Mouse (Mus musculus): Measurements from ENCODE around the gene Arid1a. TPM values are rescaled to one million over a fixed set of nuclear protein-coding genes. Genes with fewer than 3 reads are reported as not detected.

Gene Arid1a
- total RNA-seq, 2 experiments from 2014 or later: 37.7 to 42.1 TPM

- intact Hi-C loops (cut with DNase I): no loop called here
- DNase-seq: no peak
Measured at GRCm38 (mm10) chr4:133750184-133750775, 6.3 kb downstream of the Arid1a start.

DNA sequence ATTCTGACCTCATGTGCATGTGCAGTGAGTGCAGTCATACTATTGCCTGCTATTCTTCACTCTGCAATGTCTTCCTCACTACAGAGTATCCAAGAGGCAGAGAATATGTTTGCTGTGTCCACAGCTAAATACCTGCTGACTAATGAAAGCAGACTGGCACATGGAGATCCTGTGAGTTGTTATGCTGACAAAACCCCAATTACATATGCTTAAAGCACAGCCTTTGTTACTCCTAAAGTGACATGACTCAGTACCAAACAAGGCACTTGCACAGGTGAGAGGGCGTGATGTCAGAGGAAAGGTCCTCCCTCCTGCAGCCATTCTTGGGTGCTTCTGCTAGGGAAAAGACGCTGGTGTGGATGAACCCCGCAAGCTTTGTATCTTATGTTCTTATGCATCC lies 21.3 kb downstream of the Arid1a start:
- no peak for DNase-seq
- intact Hi-C loops (cut with DNase I): no loop called here

DNA sequence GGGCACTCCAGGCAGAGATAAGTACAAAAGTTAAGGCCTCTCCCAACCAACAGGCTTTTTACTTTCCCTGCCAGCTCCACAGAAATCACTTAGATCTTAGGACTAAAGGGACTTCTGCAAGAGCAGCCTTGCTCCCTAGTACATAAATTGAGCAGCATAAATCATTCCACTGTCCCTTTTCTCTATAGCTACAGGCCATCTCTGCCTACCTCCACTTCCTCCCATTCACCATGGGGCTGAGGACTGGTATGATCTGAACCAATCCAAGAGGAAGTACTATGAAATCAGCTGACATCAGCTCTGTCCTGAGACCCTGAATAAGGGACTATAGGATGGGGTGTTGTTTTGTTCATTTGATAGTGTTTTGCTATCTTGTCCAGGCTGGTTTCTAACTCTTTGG lies 26.4 kb downstream of the Arid1a start:
- intact Hi-C loops (cut with DNase I): loop anchor here (1.0 kb wide), 1 partner anchor 21 kb away; no protein-coding TSS in a partner anchor
- no peak for DNase-seq

- peak; percentile 78 to 85 for DNase-seq
- intact Hi-C loops (cut with DNase I): loop anchor here (1.0 to 5.0 kb wide), 4 partner anchors 22 to 84 kb away; no protein-coding TSS in a partner anchor
Measured at GRCm38 (mm10) chr4:133729541-133730093, 27.0 kb downstream of the Arid1a start.

- peak in 1 of 2 experiments; percentile 39 for DNase-seq
- intact Hi-C loops (cut with DNase I): loop anchor here (1.0 to 5.0 kb wide), 3 partner anchors 37 to 84 kb away; no protein-coding TSS in a partner anchor
Measured at GRCm38 (mm10) chr4:133729007-133729406, 27.6 kb downstream of the Arid1a start.

DNA sequence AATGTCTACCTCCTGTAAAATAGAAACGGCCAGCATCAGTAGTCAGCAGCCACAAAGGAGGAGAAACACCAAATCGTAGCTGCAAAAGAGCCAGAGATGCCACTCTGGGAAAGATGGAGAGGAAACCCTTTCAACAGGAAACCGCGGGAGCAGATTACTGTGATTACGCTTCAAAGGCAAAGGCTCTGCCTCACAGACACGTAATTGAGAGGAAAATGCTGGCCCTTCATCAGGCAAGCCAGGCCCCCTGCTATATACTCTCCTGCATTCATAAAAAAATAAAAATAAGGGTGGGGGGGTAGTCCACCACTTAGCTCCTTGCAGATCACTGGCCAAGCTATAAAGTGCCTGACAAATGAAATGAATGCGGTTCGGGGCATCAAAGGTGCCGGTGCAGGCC lies 28.3 kb downstream of the Arid1a start:
- intact Hi-C loops (cut with DNase I): loop anchor here (1.0 to 5.0 kb wide), 2 partner anchors 21 to 36 kb away; no protein-coding TSS in a partner anchor
- DNase-seq: no peak

DNA sequence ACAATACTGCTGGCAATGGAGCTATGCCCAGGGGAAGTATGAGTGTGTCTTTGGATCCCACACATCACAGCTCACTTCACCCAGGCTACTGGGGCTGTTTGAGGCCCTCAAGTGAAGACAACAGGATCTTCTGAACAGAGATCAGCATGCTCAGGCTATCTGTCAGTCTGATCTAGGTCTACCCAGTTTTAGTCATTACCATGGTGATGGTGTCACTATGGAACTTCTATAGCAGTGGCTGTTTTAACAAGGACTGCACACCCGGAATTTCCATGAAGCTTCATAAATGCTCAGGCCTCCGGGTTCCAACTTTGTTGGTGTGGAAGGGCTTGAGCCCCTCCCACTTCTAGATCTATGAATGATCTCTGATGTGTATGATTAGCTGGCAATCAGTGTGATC lies 30.9 kb downstream of the Arid1a start:
- intact Hi-C loops (cut with DNase I): loop anchor here (5.0 kb wide), 1 partner anchor 33 kb away; no protein-coding TSS in a partner anchor
- DNase-seq: no peak

GRCm38 (mm10) chr4:133719791-133720190 lies 36.8 kb downstream of the Arid1a start:
- no peak for DNase-seq
- intact Hi-C loops (cut with DNase I): no loop called here

DNA sequence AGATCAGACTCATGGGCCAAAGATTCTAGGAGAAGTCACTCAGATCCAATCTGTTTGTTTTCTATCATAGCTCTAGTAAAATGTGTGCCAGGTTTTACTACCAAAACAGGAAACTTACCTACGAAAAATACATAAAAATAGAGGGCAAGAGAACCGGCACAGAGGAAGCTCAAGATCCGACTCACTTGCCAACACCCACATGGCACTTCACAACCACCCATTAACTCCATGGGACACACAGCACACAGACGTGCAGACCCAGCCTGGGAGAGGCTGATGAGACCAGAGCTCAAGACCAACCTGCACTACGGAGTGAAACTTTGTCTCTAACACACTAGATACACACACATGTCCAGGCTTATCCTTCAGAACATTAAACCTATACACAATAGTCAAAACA lies 43.8 kb downstream of the Arid1a start:
- intact Hi-C loops (cut with DNase I): no loop called here
- DNase-seq: no peak

GRCm38 (mm10) chr4:133711307-133712076 lies 45.1 kb downstream of the Arid1a start:
- DNase-seq: no peak
- intact Hi-C loops (cut with DNase I): no loop called here

GRCm38 (mm10) chr4:133709395-133709794 lies 47.2 kb downstream of the Arid1a start:
- no peak for DNase-seq
- intact Hi-C loops (cut with DNase I): loop anchor here (2.0 kb wide), 1 partner anchor 13 kb away; no protein-coding TSS in a partner anchor

DNA sequence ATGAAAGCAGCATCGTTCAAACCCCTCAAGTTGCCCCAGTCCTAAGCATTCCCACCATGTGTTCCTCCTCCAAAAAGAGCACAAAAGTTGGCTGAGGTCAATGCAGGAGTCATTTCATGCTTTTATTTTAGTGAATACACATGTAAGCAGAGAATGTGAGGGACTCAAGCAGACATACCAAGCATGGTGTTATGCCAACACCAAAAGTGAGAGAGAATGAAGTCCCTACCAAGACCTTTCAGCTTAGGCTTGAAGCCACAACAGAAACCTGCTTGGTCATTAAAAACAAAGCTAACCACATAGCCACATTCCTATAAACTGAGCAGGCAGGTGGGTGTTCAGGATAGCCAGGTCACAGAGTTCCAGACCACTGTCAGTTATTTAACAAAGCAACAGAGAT lies 49.1 kb downstream of the Arid1a start:
- intact Hi-C loops (cut with DNase I): loop anchor here (1.0 to 2.0 kb wide), 3 partner anchors 21 to 45 kb away; no protein-coding TSS in a partner anchor
- DNase-seq: no peak

GRCm38 (mm10) chr4:133706956-133707355 lies 49.6 kb downstream of the Arid1a start:
- peak; percentile 71 to 77 for DNase-seq
- intact Hi-C loops (cut with DNase I): loop anchor here (1.0 to 2.0 kb wide), 3 partner anchors 21 to 46 kb away; no protein-coding TSS in a partner anchor

DNA sequence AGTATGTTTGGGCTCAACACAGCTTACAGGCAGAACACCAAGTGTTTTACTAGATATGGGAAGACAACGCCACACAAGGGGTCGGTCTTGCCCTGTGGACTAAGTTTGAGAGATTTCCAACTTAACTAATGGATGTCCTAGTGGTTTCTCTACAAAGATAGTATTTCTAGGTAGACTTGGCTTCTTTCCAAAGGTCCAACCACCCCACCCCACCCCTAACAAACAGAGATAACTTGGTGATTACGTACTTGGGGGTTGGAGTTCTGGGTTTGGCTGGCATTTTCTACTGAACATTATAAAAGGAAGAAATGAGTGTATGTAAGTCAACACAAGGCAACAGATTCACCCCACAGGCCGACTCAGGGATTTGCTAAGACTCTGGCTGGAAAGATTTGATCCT lies 51.5 kb downstream of the Arid1a start:
- no peak for DNase-seq
- intact Hi-C loops (cut with DNase I): no loop called here

GRCm38 (mm10) chr4:133700905-133701368 lies 55.6 kb downstream of the Arid1a start:
- DNase-seq: peak; percentile 58 to 73
- intact Hi-C loops (cut with DNase I): no loop called here

DNA sequence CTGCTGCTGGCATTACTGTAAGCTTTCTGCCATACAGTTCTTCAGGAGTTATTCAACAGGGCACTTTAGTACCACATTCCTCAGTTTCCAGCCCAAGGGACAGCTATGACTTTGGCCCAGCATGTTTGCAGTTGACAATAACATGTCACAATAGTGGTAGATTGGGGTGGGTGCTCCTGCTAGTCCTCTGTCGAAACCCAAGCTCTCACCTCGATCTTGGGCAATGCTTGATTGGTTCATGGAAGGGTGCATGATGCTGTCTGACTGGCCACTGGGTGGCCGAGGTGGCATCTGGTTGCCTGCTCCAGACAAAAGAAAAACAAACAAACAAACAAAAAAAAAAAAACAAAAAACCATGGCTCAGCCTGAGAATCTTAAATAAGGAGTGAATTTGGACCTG lies 61.2 kb downstream of the Arid1a start:
- DNase-seq: no peak
- intact Hi-C loops (cut with DNase I): no loop called here

DNA sequence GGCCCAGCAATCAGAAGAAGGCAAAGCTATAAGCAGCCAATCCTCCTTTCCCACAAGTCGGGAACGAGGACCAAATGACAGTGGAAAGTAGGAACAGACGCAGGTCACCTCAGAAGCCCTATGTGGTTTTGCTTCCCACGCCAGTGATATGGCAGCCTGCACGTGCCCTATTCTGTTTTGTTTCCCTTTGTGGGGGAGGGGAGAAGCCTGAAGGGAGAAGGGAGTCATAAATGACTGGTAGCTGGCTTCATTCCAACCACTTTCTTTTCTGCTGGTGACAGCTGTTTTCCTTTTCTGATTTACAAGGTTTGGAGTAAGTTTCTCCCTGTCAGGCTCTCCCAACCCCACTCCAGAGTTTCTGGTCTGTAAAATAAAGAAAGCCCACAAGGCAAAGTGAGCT lies 66.3 kb downstream of the Arid1a start:
- no peak for DNase-seq
- intact Hi-C loops (cut with DNase I): loop anchor here (5.0 kb wide), 1 partner anchor 37 kb away; no protein-coding TSS in a partner anchor

DNA sequence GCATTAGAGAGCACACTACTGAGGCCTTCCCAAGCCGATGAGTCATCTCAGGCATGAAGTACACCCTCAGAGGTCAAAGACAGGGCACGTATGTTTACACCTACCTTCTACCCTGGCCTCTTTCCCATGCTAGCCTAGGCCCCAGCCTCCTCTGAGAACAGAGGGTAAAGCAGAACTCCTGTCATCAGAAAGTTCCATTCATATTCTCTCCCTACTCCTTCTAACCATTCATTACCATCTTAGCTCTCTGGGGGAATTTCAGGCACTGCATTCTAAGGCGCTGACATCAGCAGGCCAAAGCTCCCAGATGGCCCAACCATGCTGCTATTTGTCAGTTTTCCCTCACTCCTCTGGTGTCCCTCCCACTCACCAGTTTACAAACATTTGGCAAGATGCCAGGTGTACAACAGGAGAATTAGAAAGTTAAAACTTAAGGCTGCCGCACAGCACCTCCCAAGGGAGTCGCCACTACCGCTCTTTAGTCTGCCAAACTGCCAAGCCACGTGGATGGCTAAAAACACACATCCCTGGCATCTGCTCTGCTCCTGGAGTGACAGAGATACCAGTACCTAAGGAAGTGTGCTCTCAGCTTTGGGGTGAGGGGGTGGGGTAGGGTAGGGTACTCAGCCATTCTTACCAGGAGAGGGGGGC lies 68.0 kb downstream of the Arid1a start:
- DNase-seq: peak in 1 of 2 experiments; percentile 49
- intact Hi-C loops (cut with DNase I): no loop called here

DNA sequence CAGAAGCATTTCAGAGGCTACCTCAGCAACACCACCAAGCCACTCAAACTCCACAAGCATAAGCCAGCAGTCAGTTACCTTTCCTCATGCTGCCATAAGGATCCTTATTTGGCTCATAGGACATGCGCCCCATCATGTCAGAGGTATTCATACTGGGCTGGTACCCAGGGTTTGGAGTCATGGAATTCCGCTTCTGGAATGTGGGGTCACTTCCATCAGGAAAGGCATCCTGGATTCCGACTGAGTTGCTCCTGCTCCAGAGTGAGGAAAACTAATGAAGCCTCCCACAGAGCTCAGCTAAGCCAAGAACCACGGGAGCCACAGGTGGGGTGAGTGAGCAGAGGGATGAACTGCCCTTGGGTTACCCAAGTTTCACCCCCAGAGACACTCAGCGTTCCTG lies 69.4 kb downstream of the Arid1a start:
- DNase-seq: no peak
- intact Hi-C loops (cut with DNase I): no loop called here

DNA sequence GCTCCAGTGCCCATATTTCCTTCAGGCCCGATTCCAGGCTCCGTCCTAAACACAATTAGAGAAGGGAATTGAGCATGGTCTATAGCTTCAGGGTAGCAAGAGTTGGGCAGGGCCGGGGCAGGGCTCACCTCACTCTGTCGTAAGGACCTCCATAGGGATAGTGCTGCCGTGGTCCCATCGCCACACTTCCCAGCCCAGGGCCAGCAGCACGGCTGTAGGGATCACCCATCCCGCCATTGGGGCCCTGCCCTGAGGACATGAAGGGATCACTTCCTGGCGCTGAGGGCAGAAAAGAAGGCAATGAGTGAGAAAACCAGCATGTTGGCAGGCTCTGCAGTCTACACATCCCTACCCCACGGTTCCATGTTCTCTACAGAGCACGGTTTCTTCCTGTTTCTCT lies 70.1 kb downstream of the Arid1a start:
- intact Hi-C loops (cut with DNase I): no loop called here

More for the DNA sequence above, 70.1 kb downstream of the Arid1a start:
- DNase-seq: no peak
